Mouse (Mus musculus): ENCODE measurements around the gene Unc13d. TPM values are rescaled to one million over a fixed set of nuclear protein-coding genes. Genes with fewer than 3 reads are reported as not detected.
"Not testable (repeated sequence)": the region's sequence is repeated elsewhere in the genome, so short reads cannot be mapped to it uniquely, and the experiment has no call there.

The Unc13d gene
- polyA plus RNA-seq (2015; fragmentation: Nextera tagmentation; extraction: Ambion mirVana) = 0.84 and 0.98 TPM in 2 replicates

DNA sequence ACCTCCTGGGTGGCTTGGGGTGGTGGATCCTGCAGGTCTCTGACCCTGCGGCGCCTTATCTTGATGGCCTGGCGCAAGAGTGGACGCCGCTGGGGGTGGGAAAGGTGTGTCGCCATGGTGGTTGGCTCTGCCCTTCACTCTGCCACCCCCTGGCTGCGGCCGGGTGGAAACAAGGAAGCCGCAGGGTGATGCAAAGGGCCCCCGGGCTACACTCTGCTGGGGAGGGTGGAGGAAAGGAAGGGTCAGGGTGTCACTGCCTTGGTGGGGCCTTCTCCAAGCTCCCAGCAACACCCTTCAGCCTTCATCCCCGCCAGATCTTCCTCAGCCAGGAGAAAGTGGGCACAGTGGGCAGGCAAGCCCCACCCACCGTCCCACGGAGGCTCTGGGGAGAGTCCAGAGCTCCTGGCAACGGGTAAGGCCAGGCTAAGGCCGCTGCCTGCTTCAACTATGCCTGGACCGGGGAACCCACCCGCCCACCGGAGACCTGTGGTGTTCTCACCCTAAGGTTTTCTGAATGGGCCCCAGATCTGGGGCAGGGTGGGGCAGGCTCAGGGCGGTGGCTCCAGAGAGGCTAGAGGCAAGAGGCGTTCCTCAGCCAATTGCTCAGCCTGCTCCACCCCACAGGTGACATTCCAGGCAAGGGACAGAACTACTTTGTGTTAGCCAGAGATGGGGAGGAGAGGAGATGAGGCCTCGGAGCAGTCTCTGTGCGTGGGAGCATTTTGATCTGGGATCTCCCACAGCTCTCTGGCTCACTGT is at the start of gene Unc13d:
Gene Unc13d (minus strand): TSS at position 516 of the 759 bp plus-strand sequence.
- no peaks in the 10 kb centered on the region for H3K9me3 ChIP-seq (replicated peaks)
- H3K4me3 ChIP-seq = peak within 1 kb of the TSS; percentile 24
- ATAC-seq = 0 out of 2 replicates have a peak, but pooled peaks have one; percentile 25
- peak within 1 kb of the TSS; percentile 51 for H3K9ac ChIP-seq
- H3K36me3 ChIP-seq (ENCODE audit: poor library complexity, severe bottlenecking) = peaks cover 41% of the 10 kb centered on the region
- no peaks in the 10 kb centered on the region for H3K27me3 ChIP-seq
- WGBS = 76% methylated on average over 22 of the region's 22 CpGs
- peak within 1 kb of the TSS; percentile 25 for H3K27ac ChIP-seq
- H3K4me2 ChIP-seq = peak within 1 kb of the TSS; percentile 55
- peaks cover 13% of the 10 kb centered on the region for H3K4me1 ChIP-seq

- no peak for ATAC-seq
- 93% methylated on average over 15 of the region's 15 CpGs for WGBS
- Histone ChIP-seq H3K4me3 (no peak overlapping the region), H3K36me3 (ENCODE audit: poor library complexity, severe bottlenecking) (peaks cover 3% of the 10 kb centered on the region; the same call in 1 of the 2 replicates), H3K27ac (no peak overlapping the region), H3K27me3 (no peaks in the 10 kb centered on the region), H3K4me1 (peaks cover 25% of the 10 kb centered on the region), H3K4me2 (no peak overlapping the region), H3K9ac (no peak overlapping the region), H3K9me3 (replicated peaks) (no peaks in the 10 kb centered on the region)
Measured at GRCm38 (mm10) chr11:116126261-116126660, 48.5 kb upstream of the Unc13d start.

DNA sequence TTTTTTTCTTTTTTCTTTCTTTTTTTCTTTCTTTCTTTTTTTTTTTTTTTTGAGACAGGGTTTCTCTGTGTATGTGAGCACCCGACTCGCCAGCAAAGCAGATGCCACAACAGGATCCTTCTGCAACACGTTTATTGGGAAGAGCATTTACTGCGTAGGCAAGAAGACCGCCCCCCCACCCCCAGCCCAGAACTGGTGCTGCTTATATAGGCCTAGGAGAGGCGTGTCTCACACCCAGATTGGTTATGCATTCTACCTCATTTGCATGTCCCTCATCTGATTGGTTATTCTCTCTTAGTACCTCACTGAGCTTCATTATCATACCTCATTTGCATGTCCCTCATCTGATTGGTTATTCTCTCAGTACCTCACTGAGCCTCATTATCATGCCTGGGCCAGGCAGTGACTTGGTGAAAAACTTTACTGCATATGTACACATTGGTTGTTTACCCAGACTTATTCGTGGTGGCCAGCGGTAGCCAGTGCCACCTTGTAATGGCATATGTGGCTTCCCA is 44.0 kb upstream of the Unc13d start:
- H3K9ac ChIP-seq; H3K36me3 ChIP-seq (ENCODE audit: poor library complexity, severe bottlenecking); H3K27ac ChIP-seq; H3K4me3 ChIP-seq; H3K4me2 ChIP-seq; H3K27me3 ChIP-seq; H3K9me3 ChIP-seq (replicated peaks); ATAC-seq; H3K4me1 ChIP-seq: not testable (repeated sequence)
- 93% methylated on average over 8 of the region's 8 CpGs for WGBS

- no peak for ATAC-seq
- no peak overlapping the region for H3K4me3 ChIP-seq
- H3K27me3 ChIP-seq = peaks cover 6% of the 10 kb centered on the region; the same call in 1 of the 2 replicates
- no peak overlapping the region for H3K9ac ChIP-seq
- no peaks in the 10 kb centered on the region for H3K36me3 ChIP-seq (ENCODE audit: poor library complexity, severe bottlenecking)
- H3K4me1 ChIP-seq = no peaks in the 10 kb centered on the region
- H3K27ac ChIP-seq = no peak overlapping the region
- H3K4me2 ChIP-seq = no peak overlapping the region
- H3K9me3 ChIP-seq (replicated peaks) = no peaks in the 10 kb centered on the region
Measured at GRCm38 (mm10) chr11:116117819-116118218, 40.1 kb upstream of the Unc13d start.

DNA sequence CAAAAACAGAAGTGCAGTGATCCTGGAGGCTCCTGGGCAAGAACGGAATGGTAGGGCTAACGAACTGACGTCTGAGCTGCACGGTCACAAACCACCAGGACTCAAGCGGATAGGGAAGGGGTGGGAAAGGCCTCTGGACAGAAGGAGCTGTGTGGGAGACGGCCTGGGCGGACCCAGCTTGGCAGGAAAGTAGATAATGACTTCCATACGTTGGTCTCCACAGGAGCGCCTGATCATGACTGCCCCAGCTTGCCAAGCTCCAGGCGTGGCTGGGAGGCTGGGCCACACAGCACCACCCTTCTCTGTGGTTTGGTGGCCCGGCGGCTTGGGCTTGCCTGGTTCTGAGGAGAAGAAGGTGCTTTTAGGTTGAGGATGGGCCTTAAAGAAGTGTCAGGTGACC is 39.5 kb upstream of the Unc13d start:
- peaks cover 8% of the 10 kb centered on the region for H3K27me3 ChIP-seq
- H3K4me2 ChIP-seq = no peak overlapping the region
- H3K9ac ChIP-seq = no peak overlapping the region
- WGBS = 77% methylated on average over 12 of the region's 12 CpGs
- no peak for ATAC-seq
- H3K4me3 ChIP-seq = no peak overlapping the region
- H3K27ac ChIP-seq = no peak overlapping the region
- no peaks in the 10 kb centered on the region for H3K4me1 ChIP-seq
- no peaks in the 10 kb centered on the region for H3K9me3 ChIP-seq (replicated peaks)
- no peaks in the 10 kb centered on the region for H3K36me3 ChIP-seq (ENCODE audit: poor library complexity, severe bottlenecking)

DNA sequence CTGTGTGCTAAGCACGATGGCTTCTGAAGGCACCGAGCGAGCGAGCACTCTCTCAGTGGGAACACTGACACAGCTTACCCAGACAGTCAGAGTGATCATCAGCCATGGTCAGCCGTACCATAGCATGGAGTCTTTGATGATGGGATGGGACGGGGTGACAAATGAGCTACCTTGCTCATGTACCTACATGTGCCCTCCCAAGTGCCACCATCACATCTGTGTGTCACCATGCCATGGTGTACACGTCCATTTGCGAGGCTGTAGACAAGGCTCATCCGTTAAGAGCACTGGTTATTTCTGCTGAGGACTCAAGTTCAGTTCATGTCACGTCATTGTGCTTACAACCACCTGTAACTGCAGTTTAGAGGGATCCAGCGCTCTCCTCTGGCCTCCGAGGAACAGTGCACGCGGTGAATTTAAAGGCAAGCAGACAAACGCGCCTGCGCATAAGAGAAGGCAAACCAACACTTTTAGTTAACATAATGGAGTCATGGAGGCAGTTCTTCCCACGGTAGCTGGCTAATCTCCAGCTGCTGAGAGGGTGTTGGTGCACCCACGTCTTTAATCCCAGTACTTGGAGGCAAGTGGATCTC is 33.9 kb upstream of the Unc13d start:
- ATAC-seq = no peak

DNA sequence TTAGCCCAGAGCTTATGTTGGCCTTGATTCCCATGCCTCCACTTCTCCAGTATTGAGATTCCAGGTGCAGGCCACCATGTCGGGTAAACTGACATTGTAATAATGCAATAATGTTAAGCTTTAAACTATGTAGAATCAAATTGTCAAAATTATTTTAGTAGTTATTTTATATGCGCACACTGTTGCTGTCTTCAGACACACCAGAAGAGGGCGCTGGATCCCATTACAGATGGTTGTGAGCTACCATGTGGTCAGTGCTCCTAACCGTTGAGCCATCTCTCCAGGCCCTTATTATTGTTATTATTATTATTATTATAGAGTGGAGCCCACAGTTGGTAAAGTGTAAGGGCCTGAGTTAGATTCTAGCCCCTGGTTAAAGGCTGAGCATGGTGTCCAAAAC is 33.3 kb upstream of the Unc13d start:
- no peak overlapping the region for H3K27ac ChIP-seq
- H3K36me3 ChIP-seq (ENCODE audit: poor library complexity, severe bottlenecking) = no peaks in the 10 kb centered on the region
- H3K4me1 ChIP-seq = peaks cover 32% of the 10 kb centered on the region
- peaks cover 70% of the 10 kb centered on the region for H3K27me3 ChIP-seq
- 82% methylated on average over 4 of the region's 4 CpGs for WGBS
- H3K9me3 ChIP-seq (replicated peaks) = no peaks in the 10 kb centered on the region
- no peak overlapping the region for H3K4me3 ChIP-seq
- H3K9ac ChIP-seq = no peak overlapping the region
- H3K4me2 ChIP-seq = no peak overlapping the region
- ATAC-seq = no peak

More for the DNA sequence above, 33.9 kb upstream of the Unc13d start:
- peaks cover 63% of the 10 kb centered on the region for H3K27me3 ChIP-seq
- no peak overlapping the region for H3K4me3 ChIP-seq
- no peaks in the 10 kb centered on the region for H3K36me3 ChIP-seq (ENCODE audit: poor library complexity, severe bottlenecking)
- H3K27ac ChIP-seq = no peak overlapping the region
- no peak overlapping the region for H3K9ac ChIP-seq
- no peak overlapping the region for H3K4me2 ChIP-seq
- no peaks in the 10 kb centered on the region for H3K9me3 ChIP-seq (replicated peaks)
- peaks cover 26% of the 10 kb centered on the region for H3K4me1 ChIP-seq
- 83% methylated on average over 19 of the region's 19 CpGs for WGBS

DNA sequence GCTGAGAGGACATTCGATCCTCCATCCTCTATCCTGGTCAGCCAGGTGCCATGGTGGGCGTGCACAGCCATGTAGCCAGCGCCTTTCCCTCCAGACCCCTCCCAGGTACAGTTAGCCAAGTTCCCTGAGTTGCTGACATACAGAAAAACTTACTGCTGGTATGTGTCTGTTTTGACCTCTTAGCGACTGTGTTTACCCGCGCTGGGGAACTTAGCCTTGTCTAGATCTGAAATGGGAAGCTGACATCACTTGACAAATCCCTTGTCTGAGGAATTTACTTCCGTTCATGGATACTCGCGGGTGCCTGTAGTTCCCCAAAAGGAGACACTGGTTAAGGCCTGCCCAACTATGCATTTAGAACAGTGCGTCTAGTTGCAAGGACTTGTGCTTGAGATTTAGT is 32.8 kb upstream of the Unc13d start:
- ATAC-seq = no peak
- peaks cover 34% of the 10 kb centered on the region for H3K4me1 ChIP-seq
- H3K9ac ChIP-seq = no peak overlapping the region
- WGBS = 42% methylated on average over 10 of the region's 10 CpGs
- peaks cover 75% of the 10 kb centered on the region for H3K27me3 ChIP-seq
- no peaks in the 10 kb centered on the region for H3K36me3 ChIP-seq (ENCODE audit: poor library complexity, severe bottlenecking)
- no peaks in the 10 kb centered on the region for H3K9me3 ChIP-seq (replicated peaks)
- H3K27ac ChIP-seq = no peak overlapping the region
- peak overlapping the region; percentile 33 for H3K4me3 ChIP-seq
- H3K4me2 ChIP-seq = peak overlapping the region; percentile 53

DNA sequence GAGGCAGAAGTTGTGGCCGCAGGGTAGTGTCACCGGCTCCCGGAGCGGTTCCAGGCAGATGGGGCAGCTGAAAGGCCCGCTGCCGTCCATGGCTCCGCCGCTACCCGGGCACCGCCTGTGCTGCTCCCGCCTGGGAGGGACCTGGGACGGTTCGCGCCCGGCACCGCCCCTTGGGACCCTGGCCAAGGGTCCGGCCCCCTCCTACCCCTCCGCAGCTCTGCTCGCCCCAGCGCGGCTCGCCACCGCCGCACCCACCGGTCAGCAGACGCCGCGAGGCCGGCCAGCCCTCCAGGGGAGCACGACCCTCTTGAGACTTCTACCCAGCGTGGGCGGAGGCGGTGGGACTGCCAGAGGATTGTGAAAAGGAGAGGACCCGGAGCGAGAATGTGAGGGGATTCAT is 32.4 kb upstream of the Unc13d start:
- ATAC-seq = no peak
- peak overlapping the region; percentile 33 for H3K4me3 ChIP-seq
- H3K4me2 ChIP-seq = peak overlapping the region; percentile 53
- H3K27ac ChIP-seq = no peak overlapping the region
- H3K4me1 ChIP-seq = peaks cover 34% of the 10 kb centered on the region
- H3K36me3 ChIP-seq (ENCODE audit: poor library complexity, severe bottlenecking) = no peaks in the 10 kb centered on the region
- peak overlapping the region; percentile 39 for H3K9ac ChIP-seq
- peaks cover 77% of the 10 kb centered on the region for H3K27me3 ChIP-seq
- 3% methylated on average over 35 of the region's 35 CpGs for WGBS
- no peaks in the 10 kb centered on the region for H3K9me3 ChIP-seq (replicated peaks)

GRCm38 (mm10) chr11:116109441-116110081 is 31.8 kb upstream of the Unc13d start:
- no peak overlapping the region for H3K27ac ChIP-seq

GRCm38 (mm10) chr11:116108464-116109137 is 30.8 kb upstream of the Unc13d start:
- peak overlapping the region; percentile 33 for H3K4me3 ChIP-seq
- H3K9ac ChIP-seq = no peak overlapping the region; the same call in 1 of the 2 replicates
- H3K27me3 ChIP-seq = peaks cover 77% of the 10 kb centered on the region
- no peak for ATAC-seq
- peak overlapping the region; percentile 53 for H3K4me2 ChIP-seq
- H3K36me3 ChIP-seq (ENCODE audit: poor library complexity, severe bottlenecking) = no peaks in the 10 kb centered on the region
- peaks cover 44% of the 10 kb centered on the region for H3K4me1 ChIP-seq
- H3K27ac ChIP-seq = no peak overlapping the region
- WGBS = 4% methylated on average over 23 of the region's 23 CpGs
- H3K9me3 ChIP-seq (replicated peaks) = no peaks in the 10 kb centered on the region

More at GRCm38 (mm10) chr11:116109441-116110081, 31.8 kb upstream of the Unc13d start:
- peak overlapping the region; percentile 39 for H3K9ac ChIP-seq
- peak overlapping the region; percentile 33 for H3K4me3 ChIP-seq
- H3K9me3 ChIP-seq (replicated peaks) = no peaks in the 10 kb centered on the region
- H3K4me1 ChIP-seq = peaks cover 34% of the 10 kb centered on the region
- ATAC-seq = no peak
- H3K27me3 ChIP-seq = peaks cover 77% of the 10 kb centered on the region
- 2% methylated on average over 57 of the region's 70 CpGs for WGBS
- H3K4me2 ChIP-seq = peak overlapping the region; percentile 53
- no peaks in the 10 kb centered on the region for H3K36me3 ChIP-seq (ENCODE audit: poor library complexity, severe bottlenecking)
